Mouse (Mus musculus): ENCODE measurements at regions not wholly inside any gene's neighbourhood (a gene's known extent, or its start where the extent isn't known, plus 50 kb on each side); places are given as distances from the start of the nearest gene placed in this dataset.

DNA sequence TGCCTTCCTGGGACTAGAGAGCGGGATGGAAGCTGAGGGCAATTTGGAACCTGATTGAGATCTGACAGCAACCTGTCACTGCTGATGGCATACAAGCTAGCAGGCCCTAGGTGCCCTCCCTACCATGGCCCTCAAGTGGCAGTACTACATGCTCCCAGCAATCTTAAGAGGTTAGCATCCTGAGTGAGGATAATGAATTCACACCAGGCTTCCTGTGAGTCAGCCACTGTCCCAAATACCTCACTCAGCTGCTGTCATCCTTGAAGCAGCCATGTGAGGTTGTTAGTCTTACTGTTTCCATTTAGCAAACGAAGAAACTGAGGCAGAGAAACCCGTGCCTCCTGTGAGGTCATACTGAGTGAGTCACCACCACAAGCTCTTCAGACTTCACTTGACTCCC is 65.5 kb upstream of the Slc7a14 start:
- no peak for DNase-seq

- DNase-seq, result no peak
These were observed 63.9 kb upstream of the Slc7a14 start for GRCm38 (mm10) chr3:31374061-31374460.

DNA sequence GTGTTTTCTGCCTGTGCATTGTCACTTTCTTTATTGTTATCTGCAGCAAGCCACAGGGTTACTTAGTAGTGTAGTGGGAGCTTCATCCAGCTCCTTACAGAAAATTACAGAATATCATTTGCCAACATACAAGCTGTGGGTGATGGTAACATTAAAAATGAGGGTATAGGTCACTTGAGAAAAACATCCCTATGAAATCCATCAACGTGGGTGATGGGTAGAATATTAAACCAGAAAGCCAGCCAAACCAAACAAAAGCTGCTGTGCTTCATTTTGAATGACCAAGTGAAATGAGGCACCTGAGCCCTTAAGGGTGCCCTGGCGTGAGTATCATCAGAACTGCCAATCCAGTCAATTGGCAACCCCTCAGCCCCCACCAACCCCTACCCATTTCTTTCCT is 58.1 kb upstream of the Slc7a14 start:
- no peak for DNase-seq
